In the genomic region with DNA sequence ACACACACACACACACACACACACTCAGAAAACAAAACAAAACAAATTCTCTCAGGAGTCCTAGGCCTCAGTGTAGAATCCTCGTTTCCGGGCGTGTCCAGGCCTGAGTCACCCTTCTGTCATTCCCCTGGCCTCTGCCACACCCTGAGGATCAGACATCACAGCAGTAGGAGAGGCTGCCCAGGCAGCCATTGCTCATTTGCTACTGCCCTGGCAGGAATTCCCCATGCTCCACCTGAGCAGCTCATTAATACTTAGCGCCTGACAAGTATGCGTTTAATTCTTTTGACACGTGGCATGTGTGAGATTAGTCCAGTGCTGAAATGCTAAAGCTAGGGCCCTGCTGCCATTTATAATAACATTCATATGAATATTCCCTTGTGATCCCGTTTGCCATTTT, we compare ENCODE assay signal across 10 mouse cellular contexts. TPM values are rescaled to one million over a fixed set of nuclear protein-coding genes. Genes with fewer than 3 reads are reported as not detected.
DNase-seq lines count a peak whose midpoint lies in the region; ATAC-seq lines count a peak whose summit lies in the region.
"Had no signal": no experiment of that assay in that cellular context is flagged by ENCODE, and none has a peak within 500 bp of the region (broad histone marks: within the 10 kb centered on the region; RNA-seq: fewer than 3 reads in every experiment).

No protein-coding gene starts in this region.

- H3K27ac ChIP-seq in midbrain, embryonic 16.5 days (ENCODE audit: low read length), result no peak overlapping the region

- DNase-seq in adrenal gland, adult 2 months, result peak; percentile 25
- DNase-seq in adrenal gland, postnatal 25 days, result no peak
- DNase-seq in kidney, postnatal 36 days, result peak; percentile 15 to 32
- no peak for DNase-seq in kidney, postnatal 10 days
- DNase-seq in fat pad, adult 2 months (ENCODE audit: extremely low read depth, low read depth, low spot score), result peak; percentile 8
- DNase-seq in left cerebral cortex, postnatal 25 days (ENCODE audit: low spot score in 2 of 2), result no peak
- DNase-seq in thymus, adult 18-20 months, result no peak

- H3K4me2 ChIP-seq in midbrain, embryonic 16.5 days (ENCODE audit: low read length), result no peak overlapping the region

- H3K27me3 ChIP-seq in midbrain, embryonic 16.5 days (ENCODE audit: control insufficient read depth, insufficient read depth, low read depth, low read length), result no peaks in the 10 kb centered on the region

- H3K4me1 ChIP-seq in midbrain, embryonic 16.5 days (ENCODE audit: control insufficient read depth, insufficient read depth, low read length), result peaks cover 7% of the 10 kb centered on the region

- no peaks in the 10 kb centered on the region for H3K9me3 ChIP-seq in midbrain, embryonic 16.5 days (replicated peaks; ENCODE audit: control insufficient read depth, low read length, poor library complexity, severe bottlenecking)

- H3K4me3 ChIP-seq in midbrain, embryonic 16.5 days (ENCODE audit: low read depth, low read length), result no peak overlapping the region

- no peak overlapping the region for H3K9ac ChIP-seq in midbrain, embryonic 16.5 days (ENCODE audit: low read depth, low read length)

- intact Hi-C loops in left cerebral cortex, postnatal 25 days (cut with DNase I), result no loop called here

- no peaks in the 10 kb centered on the region for H3K36me3 ChIP-seq in midbrain, embryonic 16.5 days (ENCODE audit: control insufficient read depth, insufficient read depth, low read length)

- 60% methylated on average over 7 of the region's 7 CpGs for WGBS in midbrain, embryonic 16.5 days

- ATAC-seq in midbrain, embryonic 16.5 days, result peak; percentile 64

RNA-seq across cellular contexts. Expression of gene Gpr39, which starts 25.0 kb away (rescaled TPM):
- under 1 TPM in 1 of 2 experiments, not detected in 1; 0.52 TPM for total RNA-seq in adrenal gland, adult 2 months (2021)
- polyA plus RNA-seq in adrenal gland, adult 2 months (2012; rRNA removed), result 0.08 and 0.25 TPM in 2 replicates
- total RNA-seq in adrenal gland, postnatal 25 days (2021), result 0.12 TPM in 1 of 2 replicates, not detected in the other
- polyA plus RNA-seq in midbrain, embryonic 16.5 days (2015; fragmentation: Nextera tagmentation; extraction: Ambion mirVana), result 0.09 and 0.41 TPM in 2 replicates
- total RNA-seq in left cerebral cortex, postnatal 25 days (2021), result not detected
- total RNA-seq: common myeloid progenitor, adult 5-6 weeks; megakaryocyte progenitor cell, adult 5-6 weeks had no signal

Comparison
In these comparisons a context has a peak if more than half of its experiments do, and no peak if none do; other contexts are left out.
1. DNase-seq: peak in adrenal gland, adult 2 months (single experiment), kidney, postnatal 36 days (2 of 2) and fat pad, adult 2 months (single experiment); none in adrenal gland, postnatal 25 days (single experiment), kidney, postnatal 10 days (single experiment), left cerebral cortex, postnatal 25 days (0 of 2) and thymus, adult 18-20 months (0 of 2).